Mouse (Mus musculus) CH12.LX (cell line): ENCODE measurements around the gene Lrrc4. TPM values are rescaled to one million over a fixed set of nuclear protein-coding genes. Genes with fewer than 3 reads are reported as not detected.

Experiments used
- DNase-seq: peaks from one replicate; pipeline ENCODE4 v3.0.0-alpha.2; 2013; ENCODE audit errors: extremely low read depth
- H3K27ac ChIP-seq: 2 replicates; pipeline ENCODE4 v1.5.1; 2012; ENCODE audit warnings: low read depth, mild to moderate bottlenecking, control low read depth, moderate library complexity; ENCODE audit not compliant: insufficient read depth
- H3K27me3 ChIP-seq: replicated peaks from 2 replicates; pipeline ENCODE3; 2012; ENCODE audit warnings: inconsistent platforms
- H3K36me3 ChIP-seq, 2 experiments: replicated peaks in 1 of 2; 2 replicates each; pipeline versions ENCODE3 to v1.6.1; 2012; ENCODE audit warnings: inconsistent platforms in 1 of 2, low read length in 1 of 2, mild to moderate bottlenecking in 1 of 2, mixed read lengths in 1 of 2, moderate library complexity in 1 of 2; ENCODE audit not compliant: control insufficient read depth in 1 of 2, insufficient read depth in 1 of 2
- H3K4me1 ChIP-seq, 2 experiments: 2 replicates each; pipeline ENCODE4 v1.6.1; 2012; ENCODE audit warnings: inconsistent platforms in 1 of 2, moderate library complexity in 1 of 2; ENCODE audit not compliant: insufficient read depth in 2 of 2, control insufficient read depth in 1 of 2
- H3K4me2 ChIP-seq: 2 replicates; pipeline ENCODE4 v1.6.1; 2012; ENCODE audit warnings: low read depth, mild to moderate bottlenecking, control low read depth; ENCODE audit not compliant: poor library complexity, insufficient read depth, severe bottlenecking
- H3K4me3 ChIP-seq, 3 experiments: fragments of 150-350 bp in 1 of 3; sonication (generic) in 1 of 3; replicated peaks in 1 of 3; 2 replicates each; pipeline versions ENCODE3 to v1.5.1; 2011 to 2012; ENCODE audit warnings: low read depth in 2 of 3, low read length in 2 of 3, mild to moderate bottlenecking in 2 of 3, moderate library complexity in 2 of 3, control low read depth in 1 of 3, improper control_type of control experiment in 1 of 3, inconsistent platforms in 1 of 3, mixed read lengths in 1 of 3; ENCODE audit not compliant: poor library complexity in 1 of 3
- H3K79me2 ChIP-seq: replicated peaks from 2 replicates; pipeline ENCODE4 v1.6.1; 2012; ENCODE audit warnings: mild to moderate bottlenecking, moderate library complexity; ENCODE audit not compliant: control insufficient read depth, poor library complexity, insufficient read depth, severe bottlenecking; ENCODE audit errors: extremely low read depth
- H3K9ac ChIP-seq: 2 replicates; pipeline ENCODE4 v1.6.1; 2012; ENCODE audit warnings: low read depth, mild to moderate bottlenecking, control low read depth, moderate library complexity; ENCODE audit not compliant: insufficient read depth
- H3K9me3 ChIP-seq: replicated peaks from 2 replicates; pipeline ENCODE3; 2012; ENCODE audit warnings: low read length, inconsistent platforms, mixed read lengths
- BHLHE40 ChIP-seq: IDR thresholded peaks from 2 replicates; pipeline ENCODE4 v1.6.1; 2011; ENCODE audit warnings: mild to moderate bottlenecking, low read depth, low read length, improper control_type of control experiment
- CTCF ChIP-seq, 2 experiments: IDR thresholded peaks in 1 of 2; conservative IDR thresholded peaks in 1 of 2; 2 replicates each; pipeline ENCODE4 v1.5.1; 2011 to 2012; ENCODE audit warnings: low read depth in 2 of 2, low read length in 2 of 2, improper control_type of control experiment in 1 of 2, inconsistent platforms in 1 of 2, mild to moderate bottlenecking in 1 of 2, moderate library complexity in 1 of 2
- ETS1 ChIP-seq: conservative IDR thresholded peaks from 2 replicates; pipeline ENCODE4 v1.6.1; 2012; ENCODE audit warnings: low read depth, mild to moderate bottlenecking, inconsistent platforms, low read length, improper control_type of control experiment, moderate library complexity
- IRF4 ChIP-seq: IDR thresholded peaks from 2 replicates; pipeline ENCODE4 v1.6.1; 2014; ENCODE audit warnings: low read depth, mild to moderate bottlenecking, inconsistent platforms, low read length, improper control_type of control experiment
- JUN ChIP-seq: IDR thresholded peaks from 2 replicates; pipeline ENCODE4 v1.6.1; 2011; ENCODE audit warnings: low read depth, mild to moderate bottlenecking, low read length, improper control_type of control experiment, moderate library complexity; ENCODE audit not compliant: insufficient read depth
- MAZ ChIP-seq: IDR thresholded peaks from 2 replicates; pipeline ENCODE4 v1.6.1; 2012; ENCODE audit warnings: low read depth, mild to moderate bottlenecking, inconsistent platforms, low read length, improper control_type of control experiment, moderate library complexity
- MEF2A ChIP-seq: IDR thresholded peaks from 2 replicates; pipeline ENCODE4 v1.6.1; 2014; ENCODE audit warnings: low read depth, mild to moderate bottlenecking, inconsistent platforms, low read length, improper control_type of control experiment, borderline replicate concordance
- NRF1 ChIP-seq: IDR thresholded peaks from 2 replicates; pipeline ENCODE4 v1.6.1; 2014; ENCODE audit warnings: low read depth, mild to moderate bottlenecking, inconsistent platforms, low read length, improper control_type of control experiment, moderate library complexity
- POLR2A ChIP-seq: IDR thresholded peaks from 2 replicates; pipeline ENCODE4 v1.6.1; 2011; ENCODE audit warnings: low read depth, mild to moderate bottlenecking, improper control_type of control experiment, low read length
- POLR2AphosphoS2 ChIP-seq: IDR thresholded peaks from 2 replicates; pipeline ENCODE4 v1.6.1; 2011; ENCODE audit warnings: low read depth, low read length, improper control_type of control experiment
- RAD21 ChIP-seq: IDR thresholded peaks from 2 replicates; pipeline ENCODE4 v1.6.1; 2011; ENCODE audit warnings: low read depth, mild to moderate bottlenecking, low read length, improper control_type of control experiment, moderate library complexity
- RCOR1 ChIP-seq: conservative IDR thresholded peaks from 2 replicates; pipeline ENCODE4 v1.6.1; 2012; ENCODE audit warnings: low read depth, mild to moderate bottlenecking, inconsistent platforms, low read length, improper control_type of control experiment
- TCF12 ChIP-seq: IDR thresholded peaks from 2 replicates; pipeline ENCODE4 v1.6.1; 2014; ENCODE audit warnings: low read depth, mild to moderate bottlenecking, inconsistent platforms, low read length, improper control_type of control experiment
- UBTF ChIP-seq: IDR thresholded peaks from 2 replicates; pipeline ENCODE4 v1.6.1; 2012; ENCODE audit warnings: low read depth, mild to moderate bottlenecking, inconsistent platforms, low read length, improper control_type of control experiment, moderate library complexity
- USF2 ChIP-seq: conservative IDR thresholded peaks from 2 replicates; pipeline ENCODE4 v1.6.1; 2011; ENCODE audit warnings: low read depth, low read length, improper control_type of control experiment
- ZKSCAN1 ChIP-seq: IDR thresholded peaks from 2 replicates; pipeline ENCODE4 v1.6.1; 2012; ENCODE audit warnings: low read depth, inconsistent platforms, low read length, improper control_type of control experiment, borderline replicate concordance
- ZMIZ1 ChIP-seq: IDR thresholded peaks from 2 replicates; pipeline ENCODE4 v1.6.1; 2012; ENCODE audit warnings: low read depth, mild to moderate bottlenecking, inconsistent platforms, low read length, improper control_type of control experiment
- ZNF384 ChIP-seq: IDR thresholded peaks from 2 replicates; pipeline ENCODE4 v1.6.1; 2012; ENCODE audit warnings: low read depth, low read length, improper control_type of control experiment, inconsistent platforms
- dilution Hi-C: fragments of 300-500 bp; cut with MboI; formaldehyde crosslinking; loops from 2 replicates; pipeline ENCODE4 v1.14.3; 2020; ENCODE audit warnings: low sequenced_read_pairs; ENCODE audit not compliant: extremely low pct_unique_long_range_greater_than_20kb, extremely low pct_ligation_motif_present
- in situ Hi-C: fragments of 300-500 bp; cut with MboI; formaldehyde crosslinking; loops from 3 replicates; pipeline ENCODE4 v1.14.3; 2019; ENCODE audit warnings: low sequenced_read_pairs, low pct_ligation_motif_present, low pct_unique_long_range_greater_than_20kb, mixed read lengths
- polyA plus RNA-seq: library from polyadenylated mRNA; unstranded; fragments of >175 nt; gene quantifications from 2 replicates; pipeline ENCODE4 v1.2.1, GENCODE M21; 2012; ENCODE audit warnings: low read depth; ENCODE audit not compliant: insufficient read length
- total RNA-seq, 2 experiments: library from RNA; depleted of rRNA; stranded (reverse); fragments of 300-350 nt in 1 of 2; fragments of >200 nt in 1 of 2; gene quantifications; 2 replicates each; pipeline ENCODE4 v1.2.3; 2012 to 2014

Gene Lrrc4
- total and polyA plus RNA-seq, 3 experiments: 0.09 to 0.55 TPM; not detected in 1

GRCm38 (mm10) chr6:28791183-28791582 lies 40.4 kb downstream of the Lrrc4 start:
- Histone ChIP-seq H3K27me3 (no peaks in the 10 kb centered on the region), H3K4me3 (no peak overlapping the region), H3K4me1 (no peaks in the 10 kb centered on the region), H3K79me2 (no peaks in the 10 kb centered on the region), H3K4me2 (no peak overlapping the region), H3K27ac (no peak overlapping the region), H3K36me3 (peaks cover 37 to 92% of the 10 kb centered on the region in 2 experiments), H3K9me3 (no peaks in the 10 kb centered on the region), H3K9ac (no peak overlapping the region)
- no peak for DNase-seq
- dilution Hi-C loops (no loop called here), in situ Hi-C loops (no loop called here)
- no peak for TF ChIP-seq USF2
- TF ChIP-seq MEF2A: no peak
- TF ChIP-seq RAD21: no peak
- no peak for TF ChIP-seq NRF1
- no peak for TF ChIP-seq TCF12
- no peak for TF ChIP-seq UBTF
- no peak for TF ChIP-seq IRF4

DNA sequence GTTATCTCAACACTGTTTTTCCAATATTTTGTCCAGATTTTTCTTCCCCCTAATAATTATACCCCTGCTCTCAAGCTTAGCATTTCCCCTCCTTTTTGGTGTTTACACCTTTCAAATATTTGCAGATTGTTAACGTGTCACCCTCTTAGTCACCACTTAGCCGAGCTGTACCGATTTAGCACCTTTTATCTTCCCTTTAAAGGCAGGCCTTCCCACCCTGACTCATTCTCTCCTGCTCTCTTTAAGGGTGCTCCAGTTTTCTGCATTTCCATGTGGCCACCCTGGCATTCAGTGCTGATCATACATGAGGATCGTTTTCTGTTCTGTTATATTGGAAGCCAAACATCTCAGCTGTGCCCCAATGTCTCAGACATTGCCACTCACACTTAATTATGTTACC lies 41.9 kb downstream of the Lrrc4 start:
- Histone ChIP-seq H3K9ac (no peak overlapping the region), H3K4me3 (no peak overlapping the region), H3K27ac (no peak overlapping the region), H3K27me3 (no peaks in the 10 kb centered on the region), H3K36me3 (peaks cover 30 to 92% of the 10 kb centered on the region in 2 experiments), H3K79me2 (no peaks in the 10 kb centered on the region), H3K4me2 (no peak overlapping the region), H3K9me3 (no peaks in the 10 kb centered on the region), H3K4me1 (no peaks in the 10 kb centered on the region)
- TF ChIP-seq POLR2AphosphoS2 (no peak), MAZ (no peak), ZNF384 (no peak), ETS1 (no peak), JUN (no peak), BHLHE40 (no peak), MEF2A (no peak), RCOR1 (no peak), CTCF (conservative IDR thresholded peaks at IDR 0.05 in 1 of 2, IDR thresholded peaks at IDR 0.05 in 1 of 2; ENCODE audit: low read depth in 2 of 2, low read length in 2 of 2) (no peak), POLR2A (no peak), ZKSCAN1 (no peak), ZMIZ1 (no peak)
- no peak for DNase-seq
- in situ Hi-C loops: no loop called here
- dilution Hi-C loops: no loop called here
